Mouse (Mus musculus): ENCODE results near the gene Rdh1.

DNA sequence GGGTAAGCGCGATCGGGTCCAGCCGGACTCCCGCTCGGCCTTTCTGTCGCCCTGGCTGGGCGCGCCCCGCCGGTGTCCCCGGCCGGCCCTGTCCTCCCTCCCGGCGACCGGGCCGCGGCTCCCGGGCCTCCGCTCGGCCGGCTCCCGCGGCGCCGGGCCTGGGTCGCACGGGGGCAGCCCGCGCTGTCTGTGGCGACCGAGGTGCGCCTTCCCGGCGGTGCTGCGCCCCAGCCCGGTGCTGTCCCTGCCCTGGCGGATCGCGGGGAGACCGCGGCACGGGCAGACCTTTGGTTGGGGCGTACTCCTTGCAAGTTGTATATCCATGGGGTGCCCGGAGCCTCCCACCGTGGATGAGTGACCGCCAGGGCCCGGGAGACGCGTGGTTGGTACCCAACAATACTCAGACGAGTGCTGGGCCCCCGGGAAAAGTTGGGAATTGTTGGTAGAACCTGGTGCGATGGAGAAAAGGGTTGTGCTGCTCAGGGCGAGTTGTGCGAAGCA is 19.8 kb upstream of the Rdh1 start:
- TF ChIP-seq POLR2A (IDR thresholded peaks at IDR 0.05; ENCODE audit: low read depth, low read length) (no peak), CTCF (IDR thresholded peaks at IDR 0.05; ENCODE audit: extremely low read depth, insufficient read depth, insufficient read length, insufficient replicate concordance) (no peak)

All from spleen, adult 2 months (tissue).